Mouse (Mus musculus) kidney, postnatal 10 days (tissue): ENCODE measurements at regions not wholly inside any gene's neighbourhood (a gene's known extent, or its start where the extent isn't known, plus 50 kb on each side); places are given as distances from the start of the nearest gene placed in this dataset.

Experiments
- DNase-seq: peaks from one replicate; pipeline ENCODE4 v3.0.0; 2021; ENCODE audit warnings: mixed read lengths

DNA sequence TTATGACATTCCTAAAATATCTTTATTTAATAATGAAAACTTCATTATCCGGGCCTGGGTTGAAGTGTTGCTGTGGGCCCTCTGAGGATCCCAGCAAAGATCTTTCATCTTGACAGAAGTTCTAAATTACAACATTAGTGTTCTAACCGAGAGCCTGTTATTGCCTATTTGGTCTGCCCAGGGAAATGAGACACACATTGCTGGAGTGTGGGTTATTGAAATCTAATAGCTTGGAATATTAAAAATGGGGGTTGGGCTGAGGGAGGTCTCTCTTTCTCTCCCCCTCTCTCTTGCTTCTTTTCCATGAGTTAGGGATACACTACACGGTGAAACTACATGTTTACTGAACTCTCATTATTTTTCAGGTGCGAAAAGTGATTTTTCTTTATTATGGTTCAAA is 240.4 kb upstream of the Camk1g start:
- no peak for DNase-seq

GRCm38 (mm10) chr1:193599895-193600294 is 229.8 kb upstream of the Camk1g start:
- no peak for DNase-seq

DNA sequence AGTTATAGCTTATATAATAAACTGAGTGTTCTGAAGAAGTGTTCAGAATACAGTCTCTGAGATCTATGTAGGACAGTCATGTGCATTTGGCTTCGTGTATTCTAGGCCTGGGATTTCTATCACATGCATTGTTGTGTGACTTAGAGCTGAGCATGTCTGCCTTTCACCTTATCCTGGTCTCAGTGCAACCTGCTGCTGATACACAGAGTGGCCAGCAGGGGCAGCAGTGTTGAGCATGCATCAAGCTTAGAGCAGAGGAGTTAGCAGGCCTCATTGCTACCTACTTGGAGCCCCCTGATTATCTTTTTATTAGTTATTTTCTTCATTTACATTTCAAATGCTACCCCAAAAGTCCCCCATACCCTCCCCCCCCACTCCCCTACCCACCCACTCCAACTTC is 229.1 kb upstream of the Camk1g start:
- DNase-seq, result peak; percentile 15

GRCm38 (mm10) chr1:193590301-193590829 is 220.3 kb upstream of the Camk1g start:
- no peak for DNase-seq

DNA sequence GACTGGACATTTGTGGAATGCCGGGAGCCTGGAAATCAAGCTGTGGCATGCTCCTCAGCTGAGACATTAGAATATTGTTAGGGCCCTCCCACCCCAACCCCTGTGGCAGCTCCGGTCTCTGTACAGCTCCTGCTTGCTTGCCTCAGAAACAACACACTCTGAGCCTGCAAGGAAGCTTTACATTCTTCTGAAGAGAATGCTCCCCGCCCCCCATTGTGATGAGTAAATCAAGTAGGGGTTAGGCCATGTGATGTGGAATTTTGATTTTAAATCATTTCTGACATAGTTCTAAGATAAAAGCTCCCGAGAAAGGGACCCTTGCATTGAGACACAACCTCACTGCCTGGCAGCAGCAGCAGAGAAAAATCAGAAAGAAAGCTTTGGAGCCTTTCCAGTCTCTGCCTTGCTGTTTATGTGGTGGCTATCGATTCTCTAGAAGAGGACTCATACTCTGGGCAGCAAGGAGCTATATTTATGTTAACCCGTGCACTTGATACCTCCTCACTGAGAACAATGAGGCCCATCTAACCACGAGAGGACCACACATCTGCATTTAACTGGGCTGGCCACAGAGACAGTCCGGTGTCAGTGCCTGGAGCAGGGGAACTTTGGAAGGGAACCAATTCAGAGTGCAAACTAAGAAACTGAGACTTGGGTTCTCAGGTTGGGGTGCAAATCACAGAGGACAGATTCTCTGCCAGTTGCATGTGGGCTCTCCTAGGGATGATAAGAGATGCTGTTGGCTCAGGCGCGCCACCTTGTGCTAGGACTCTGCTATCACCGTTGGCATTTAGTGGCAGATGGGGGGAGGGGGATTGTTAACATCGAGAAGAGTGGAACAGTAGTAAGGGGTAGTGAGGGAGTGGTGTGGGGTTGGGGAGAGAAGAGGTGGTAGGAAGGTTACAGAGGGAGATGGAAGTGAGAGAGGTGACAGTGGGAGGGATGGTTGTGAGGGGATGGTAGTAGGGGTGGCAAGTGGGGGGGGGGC is 218.7 kb upstream of the Camk1g start:
- DNase-seq, result peak; percentile 83

DNA sequence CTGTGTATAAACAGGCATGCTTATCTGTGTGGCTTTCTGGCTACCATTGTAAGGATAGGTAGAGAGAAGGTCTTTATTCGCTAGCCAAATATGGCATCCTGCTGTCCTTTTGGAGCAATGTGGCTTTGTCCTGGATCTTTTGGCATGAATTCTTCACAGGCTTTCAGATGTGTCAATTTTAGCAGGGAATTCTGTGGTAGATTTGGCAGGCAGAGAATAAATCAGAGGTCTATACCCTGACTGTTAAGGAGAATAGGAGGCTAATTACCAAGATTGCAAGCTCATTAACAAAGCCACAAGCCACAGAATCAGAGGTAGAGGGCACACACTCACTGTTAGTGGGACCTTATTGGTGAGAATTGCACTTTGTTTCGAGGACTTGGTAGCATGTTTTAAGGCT is 217.2 kb upstream of the Camk1g start:
- DNase-seq, result no peak

GRCm38 (mm10) chr1:193586896-193587295 is 216.8 kb upstream of the Camk1g start:
- no peak for DNase-seq

GRCm38 (mm10) chr1:193583791-193584190 is 213.7 kb upstream of the Camk1g start:
- DNase-seq, result no peak

DNA sequence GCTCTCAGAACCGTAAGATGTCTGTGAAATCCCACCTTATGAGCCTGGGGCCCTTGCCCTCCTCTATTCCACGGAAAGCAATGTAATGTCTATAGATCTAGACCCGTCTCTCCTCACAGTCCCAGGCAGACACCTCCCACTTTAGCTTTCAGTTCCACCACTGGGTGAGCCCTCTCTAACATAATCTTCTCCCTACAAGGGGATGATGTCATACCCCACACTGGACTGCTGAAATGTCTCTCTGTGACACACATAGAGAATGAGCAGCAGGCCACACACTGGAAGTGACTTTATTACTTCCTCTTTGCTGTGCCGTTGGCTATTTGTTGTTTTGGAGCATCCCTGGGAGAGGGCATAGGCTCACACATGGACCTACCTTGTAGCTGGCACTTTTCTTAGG is 210.3 kb upstream of the Camk1g start:
- no peak for DNase-seq

DNA sequence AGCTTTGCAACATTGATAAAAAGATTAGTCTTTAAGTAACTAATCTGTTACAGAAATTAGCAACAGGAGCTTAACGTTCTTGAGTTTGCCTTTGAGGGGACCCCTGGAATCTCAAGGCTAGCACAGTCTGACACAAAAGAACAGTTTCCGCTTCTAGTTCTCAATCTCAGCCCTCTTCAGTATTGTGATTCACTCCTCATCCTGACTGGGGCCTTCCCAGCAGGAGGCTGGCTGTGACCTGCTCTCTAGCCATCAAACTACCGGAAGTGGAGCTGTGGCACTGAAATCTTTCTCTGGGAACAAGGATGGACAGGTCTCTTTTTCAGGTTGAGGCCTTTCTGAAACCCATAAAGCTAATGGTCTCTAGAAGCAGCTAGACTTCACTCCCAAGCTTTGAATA is 209.6 kb upstream of the Camk1g start:
- DNase-seq, result no peak

GRCm38 (mm10) chr1:193578661-193579175 is 208.6 kb upstream of the Camk1g start:
- no peak for DNase-seq

GRCm38 (mm10) chr1:193577821-193578220 is 207.7 kb upstream of the Camk1g start:
- DNase-seq, result peak; percentile 25

DNA sequence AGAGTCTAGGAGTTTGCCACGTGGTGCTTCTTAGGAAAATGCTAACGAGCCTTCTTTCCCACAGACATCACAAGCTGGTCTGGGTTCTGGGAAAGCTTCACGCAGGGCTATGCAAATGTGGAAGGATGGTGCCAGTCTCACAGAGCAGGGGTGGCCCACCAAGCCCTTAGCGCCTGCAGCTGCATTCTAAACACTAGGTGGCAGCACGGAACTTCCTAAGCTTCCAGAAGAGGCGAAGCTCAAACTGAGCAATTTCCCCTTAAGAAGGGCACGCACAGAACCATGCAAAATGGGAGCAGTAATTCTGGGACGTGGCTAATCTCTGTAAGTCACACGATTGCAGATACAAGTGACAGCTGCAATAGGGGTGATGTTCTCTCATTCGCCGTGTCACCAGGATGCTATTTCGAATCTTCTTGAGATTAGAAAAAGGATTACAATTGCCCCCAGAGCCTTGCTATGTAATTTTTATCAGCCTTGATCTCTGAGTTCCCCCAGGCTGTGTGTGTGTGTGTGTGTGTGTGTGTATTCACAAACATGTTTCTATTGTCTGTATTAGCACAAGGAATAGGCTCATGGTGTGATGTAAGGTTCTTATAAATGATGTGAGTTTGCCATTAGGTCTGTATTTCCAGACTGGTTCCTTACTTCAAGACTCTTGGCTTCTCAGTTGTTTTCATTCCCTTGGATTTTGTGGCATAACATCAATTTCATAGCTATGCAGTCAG is 206.1 kb upstream of the Camk1g start:
- peak; percentile 86 for DNase-seq

GRCm38 (mm10) chr1:193572827-193573226 is 202.7 kb upstream of the Camk1g start:
- DNase-seq, result no peak

GRCm38 (mm10) chr1:193572411-193572810 is 202.3 kb upstream of the Camk1g start:
- DNase-seq, result no peak

DNA sequence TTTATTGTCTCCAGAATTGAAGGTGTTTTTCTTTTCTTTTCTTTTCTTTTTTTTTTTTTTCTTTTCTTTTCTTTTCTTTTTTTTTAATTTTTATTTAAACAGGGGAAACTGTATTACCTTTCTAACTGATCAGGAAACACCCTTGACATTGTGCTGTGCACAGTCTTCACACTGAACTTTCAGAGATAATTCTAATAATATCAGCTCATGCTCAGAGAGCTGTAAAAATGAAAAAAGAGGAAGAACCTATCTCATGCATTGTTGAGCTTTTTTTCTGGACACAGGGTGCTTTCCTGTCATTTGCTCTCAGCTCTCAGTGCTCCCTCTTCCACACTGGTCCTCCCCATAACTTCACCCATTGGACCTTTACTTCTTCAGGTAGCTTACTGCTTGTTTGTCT is 201.0 kb upstream of the Camk1g start:
- DNase-seq, result no peak

DNA sequence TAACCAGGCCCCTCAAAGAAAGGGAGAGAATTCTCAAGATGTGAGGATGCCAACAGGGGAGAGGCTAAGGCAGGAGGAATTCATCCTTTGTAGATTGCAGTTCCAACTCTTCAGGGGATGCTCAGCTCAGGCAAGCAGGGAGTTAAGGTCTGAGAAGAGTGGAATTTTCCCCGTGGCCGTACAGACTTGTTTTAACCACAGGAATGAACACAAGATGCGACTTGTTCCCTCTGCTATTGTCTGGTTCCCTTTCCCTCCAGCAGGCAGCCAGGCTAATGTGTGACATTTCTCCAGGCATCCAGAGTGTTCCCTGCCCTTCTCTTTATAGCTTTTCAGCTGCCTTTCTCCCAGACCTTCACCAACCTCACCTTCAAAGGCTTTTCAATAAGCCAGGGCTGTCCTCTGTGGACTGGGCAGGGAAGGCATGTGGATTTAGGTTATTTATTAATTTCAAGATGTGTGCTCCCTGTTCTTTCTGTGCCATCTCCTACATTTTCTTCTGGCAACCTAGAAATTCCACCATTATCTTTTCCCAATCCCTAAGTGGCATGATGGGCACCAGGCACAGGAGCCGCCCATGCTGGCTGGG is 198.6 kb upstream of the Camk1g start:
- DNase-seq, result peak; percentile 15

DNA sequence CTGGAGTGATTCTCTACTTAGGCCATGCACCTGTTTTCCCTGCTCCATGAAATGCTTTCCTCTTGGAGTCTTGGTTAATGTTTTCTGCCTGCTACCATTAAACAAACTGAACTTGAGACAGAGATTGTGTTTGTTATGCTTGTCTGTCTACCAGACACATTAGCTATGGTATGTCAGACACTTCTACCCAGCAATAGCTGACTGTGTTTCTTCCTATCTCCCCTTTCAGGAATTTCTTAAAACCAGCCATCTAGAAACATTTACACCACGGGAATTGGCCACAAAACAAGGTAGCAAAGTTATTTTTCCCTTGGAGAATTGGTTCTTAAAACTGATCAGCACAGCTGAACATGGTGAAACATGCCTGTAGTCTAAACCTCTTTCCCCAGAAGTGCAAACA is 197.1 kb upstream of the Camk1g start:
- DNase-seq, result no peak

DNA sequence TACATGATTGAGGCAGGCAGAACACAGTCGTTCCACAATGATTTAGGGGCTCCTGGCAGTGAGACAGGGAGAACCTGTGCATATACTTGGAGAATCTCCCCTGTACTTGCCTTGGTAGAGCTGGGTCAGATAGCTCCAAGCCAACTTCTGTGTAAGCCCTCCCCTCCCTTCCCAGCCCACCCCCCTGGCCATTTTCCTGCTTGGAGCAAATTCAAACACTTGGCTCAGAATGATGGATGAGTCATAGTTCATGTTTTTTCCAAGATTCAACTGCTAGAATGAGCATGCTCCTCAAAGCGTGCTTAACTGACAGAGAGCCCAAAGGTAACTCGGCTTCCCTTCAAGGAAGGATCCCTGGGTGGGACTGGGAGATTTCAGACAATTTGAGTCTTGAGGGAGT is 194.1 kb upstream of the Camk1g start:
- DNase-seq, result no peak

DNA sequence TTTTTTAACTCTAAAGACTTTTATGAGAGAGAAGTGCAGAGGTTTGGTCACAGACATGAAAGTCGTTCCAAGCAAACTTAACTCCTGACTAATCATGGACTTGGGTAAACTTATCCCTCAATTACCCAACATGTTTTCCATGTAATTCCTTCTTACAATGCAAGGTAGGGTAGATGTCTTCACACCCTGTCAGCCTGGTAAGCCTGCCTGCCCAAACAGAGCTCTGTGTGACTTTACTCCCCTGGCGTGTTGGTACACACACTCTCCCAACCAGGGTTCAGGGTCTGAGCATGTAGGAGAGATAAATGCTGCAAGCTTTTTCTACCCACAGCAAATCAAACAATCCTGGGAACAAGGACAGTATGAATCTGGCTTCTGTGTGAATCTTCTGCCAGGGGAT is 192.1 kb upstream of the Camk1g start:
- DNase-seq, result no peak

GRCm38 (mm10) chr1:193558122-193558521 is 188.0 kb upstream of the Camk1g start:
- DNase-seq, result no peak

DNA sequence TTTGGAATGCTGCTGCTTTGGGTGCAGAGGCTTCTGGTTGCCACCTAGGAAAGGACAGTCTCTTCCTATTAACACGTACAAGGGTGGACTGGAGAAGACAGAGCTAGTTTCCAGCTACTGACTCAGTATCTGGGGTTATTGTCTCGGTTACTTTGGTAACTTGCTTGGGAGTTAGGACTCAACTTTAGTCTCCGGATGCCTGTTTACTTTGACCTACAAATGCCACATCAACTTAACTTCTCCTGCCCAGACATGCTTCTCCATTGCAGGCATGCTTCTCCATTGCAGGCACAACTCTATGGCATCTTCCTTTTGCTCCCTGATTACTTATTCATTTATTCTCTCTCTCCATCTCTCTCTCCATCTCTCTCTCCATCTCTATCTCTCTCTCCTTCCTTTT is 184.6 kb upstream of the Camk1g start:
- no peak for DNase-seq

- no peak for DNase-seq
These were observed 182.2 kb upstream of the Camk1g start for GRCm38 (mm10) chr1:193552348-193552747.
